Mouse (Mus musculus) stomach, postnatal 0 days (tissue): Measurements from ENCODE around the gene 6820408C15Rik. TPM values are rescaled to one million over a fixed set of nuclear protein-coding genes. Genes with fewer than 3 reads are reported as not detected.

ENCODE experiments used
- ATAC-seq: fragments of 200-750 bp; cut with Nextera tagmentation; 2 replicates; pipeline ENCODE4 v1.8.0; 2017; ENCODE audit not compliant: low FRiP score, low TSS enrichment
- DNase-seq: peaks from one replicate; pipeline ENCODE4 v3.0.0-alpha.2; 2016; ENCODE audit warnings: low spot score
- H3K27ac ChIP-seq: fragments of 300-500 bp; sonication (generic); replicated peaks from 2 replicates; pipeline ENCODE4 v1.5.1; 2014; ENCODE audit warnings: mild to moderate bottlenecking, control low read depth
- H3K27me3 ChIP-seq: fragments of 300-500 bp; sonication (generic); 2 replicates; pipeline ENCODE4 v1.6.1; 2014; ENCODE audit warnings: low read length; ENCODE audit not compliant: control insufficient read depth, insufficient read depth
- H3K36me3 ChIP-seq: fragments of 300-500 bp; sonication (generic); 2 replicates; pipeline ENCODE4 v1.6.1; 2014; ENCODE audit warnings: low read length, mixed read lengths; ENCODE audit not compliant: control insufficient read depth, insufficient read depth
- H3K4me1 ChIP-seq: fragments of 300-500 bp; sonication (generic); replicated peaks from 2 replicates; pipeline ENCODE4 v1.6.1; 2014; ENCODE audit warnings: antibody characterized with exemption; ENCODE audit not compliant: control insufficient read depth, insufficient read depth
- H3K4me2 ChIP-seq: fragments of 300-500 bp; sonication (generic); replicated peaks from 2 replicates; pipeline ENCODE4 v1.6.1; 2014; ENCODE audit warnings: low read depth, mild to moderate bottlenecking, control low read depth, moderate library complexity
- H3K4me3 ChIP-seq: fragments of 300-500 bp; sonication (generic); 2 replicates; pipeline ENCODE4 v1.5.1; 2014; ENCODE audit warnings: low read depth, low read length, control low read depth
- H3K9ac ChIP-seq: fragments of 300-500 bp; sonication (generic); 2 replicates; pipeline ENCODE4 v1.6.1; 2014; ENCODE audit warnings: mild to moderate bottlenecking, low read length, control low read depth, mixed read lengths
- H3K9me3 ChIP-seq: fragments of 300-500 bp; sonication (generic); 2 replicates; pipeline ENCODE4 v1.6.1; 2016; ENCODE audit warnings: low read length; ENCODE audit not compliant: control insufficient read depth
- CTCF ChIP-seq: IDR thresholded peaks from 2 replicates; pipeline ENCODE4 v1.5.1; 2016; ENCODE audit warnings: antibody characterized with exemption, low read depth, mild to moderate bottlenecking, moderate library complexity
- EP300 ChIP-seq: optimal IDR thresholded peaks from 2 replicates; pipeline ENCODE3; 2016; ENCODE audit warnings: antibody characterized with exemption
- WGBS: fragments of 180-500 bp; shearing (Covaris S2); extraction: QIAGEN DNeasy Blood & Tissue Kit; methylation state at CpG from one replicate; pipeline ENCODE4 v1.1.7; 2014; 5-methylcytosine and 5-hydroxymethylcytosine counted together
- polyA plus RNA-seq: library from polyadenylated mRNA; unstranded; fragments of >200 nt; fragmentation: Nextera tagmentation; extraction: Ambion mirVana; gene quantifications from 2 replicates; pipeline ENCODE4 v1.2.1, GENCODE M21; 2015

6820408C15Rik gene
- polyA plus RNA-seq, 1 experiment from 2014 or later = 0.38 TPM

- Histone ChIP-seq H3K27me3 (no peaks in the 10 kb centered on the region), H3K9ac (peak overlapping the region; percentile 45)
These were observed 20.0 kb upstream of the 6820408C15Rik start for GRCm38 (mm10) chr2:152395271-152395920.

GRCm38 (mm10) chr2:152396110-152397003, 19.0 kb upstream of the 6820408C15Rik start:
- Histone ChIP-seq H3K27me3 (no peaks in the 10 kb centered on the region), H3K4me1 (no peaks in the 10 kb centered on the region; the same call in 1 of the 2 replicates), H3K4me2 (peak overlapping the region; percentile 88), H3K36me3 (no peaks in the 10 kb centered on the region), H3K9me3 (no peaks in the 10 kb centered on the region), H3K27ac (peak overlapping the region; percentile 98), H3K4me3 (peak overlapping the region; percentile 82), H3K9ac (peak overlapping the region; percentile 86)
- DNase-seq = peak; percentile 93
- ATAC-seq = peak; percentile 68
- under 1% methylated on average over 36 of the region's 46 CpGs for WGBS
- TF ChIP-seq EP300 = no peak
- TF ChIP-seq CTCF = peak; percentile 78

More at GRCm38 (mm10) chr2:152395271-152395920, 20.0 kb upstream of the 6820408C15Rik start:
- no peaks in the 10 kb centered on the region for H3K9me3 ChIP-seq
- H3K4me3 ChIP-seq = peak overlapping the region; percentile 82
- no peak for DNase-seq
- 19% methylated on average over 13 of the region's 13 CpGs for WGBS
- ATAC-seq = no peak
- H3K4me1 ChIP-seq = no peaks in the 10 kb centered on the region; the same call in 1 of the 2 replicates
- H3K4me2 ChIP-seq = peak overlapping the region; percentile 88
- no peak for TF ChIP-seq EP300
- no peak for TF ChIP-seq CTCF
- H3K27ac ChIP-seq = no peak overlapping the region
- no peaks in the 10 kb centered on the region for H3K36me3 ChIP-seq

GRCm38 (mm10) chr2:152397004-152397589, 18.3 kb upstream of the 6820408C15Rik start:
- Histone ChIP-seq H3K4me3 (peak overlapping the region; percentile 82), H3K4me2 (peak overlapping the region; percentile 88), H3K9ac (peak overlapping the region; percentile 86), H3K36me3 (no peaks in the 10 kb centered on the region), H3K27me3 (no peaks in the 10 kb centered on the region), H3K4me1 (no peaks in the 10 kb centered on the region; the same call in 1 of the 2 replicates), H3K27ac (peak overlapping the region; percentile 98), H3K9me3 (no peaks in the 10 kb centered on the region)
- TF ChIP-seq EP300 (no peak), CTCF (peak; percentile 53)
- under 1% methylated on average over 68 of the region's 77 CpGs for WGBS
- peak; percentile 85 for DNase-seq
- ATAC-seq = peak; percentile 25

- under 1% methylated on average over 61 of the region's 104 CpGs for WGBS
- peak within 1 kb of the TSS; percentile 82 for H3K4me3 ChIP-seq
- ATAC-seq = peak; percentile 64
- no peak for TF ChIP-seq EP300
- TF ChIP-seq CTCF = no peak
- H3K27me3 ChIP-seq = no peaks in the 10 kb centered on the region
- H3K9me3 ChIP-seq = no peaks in the 10 kb centered on the region
- peak within 1 kb of the TSS; percentile 98 for H3K27ac ChIP-seq
- H3K9ac ChIP-seq = peak within 1 kb of the TSS; percentile 86
- no peaks in the 10 kb centered on the region; the same call in 1 of the 2 replicates for H3K4me1 ChIP-seq
- DNase-seq = peak; percentile 98
- no peaks in the 10 kb centered on the region for H3K36me3 ChIP-seq
- H3K4me2 ChIP-seq = peak within 1 kb of the TSS; percentile 88
These were observed 17.5 kb upstream of the 6820408C15Rik start, which contains the start of gene Sox12 for GRCm38 (mm10) chr2:152397680-152398435. Sox12 (minus strand) TSS chr2:152398063.

- H3K4me2 ChIP-seq = peak overlapping the region; percentile 88
- DNase-seq (peak; percentile 98), ATAC-seq (peak; percentile 89)
- H3K36me3 ChIP-seq = no peaks in the 10 kb centered on the region
- peak; percentile 47 for TF ChIP-seq CTCF
- no peak for TF ChIP-seq EP300
- H3K9me3 ChIP-seq = no peaks in the 10 kb centered on the region
- H3K4me1 ChIP-seq = no peaks in the 10 kb centered on the region; the same call in 1 of the 2 replicates
- no peaks in the 10 kb centered on the region for H3K27me3 ChIP-seq
- H3K4me3 ChIP-seq = peak overlapping the region; percentile 82
- WGBS = under 1% methylated on average over 38 of the region's 38 CpGs
- peak overlapping the region; percentile 86 for H3K9ac ChIP-seq
- peak overlapping the region; percentile 98 for H3K27ac ChIP-seq
These were observed 16.7 kb upstream of the 6820408C15Rik start for GRCm38 (mm10) chr2:152398691-152399090.
